Mouse (Mus musculus) liver, embryonic 11.5 days (tissue): Measurements from ENCODE around the gene 4833427G06Rik. TPM values are rescaled to one million over a fixed set of nuclear protein-coding genes. Genes with fewer than 3 reads are reported as not detected.
A peak's percentile ranks its signal among the peaks of the same experiment; 100 is the strongest.

Experiments
- ATAC-seq: fragments of 200-750 bp; cut with Nextera tagmentation; replicated peaks from 2 replicates; pipeline ENCODE4 v1.8.0; 2017; ENCODE audit warnings: moderate number of reproducible peaks, mild to moderate bottlenecking, moderate TSS enrichment, moderate library complexity; ENCODE audit not compliant: low FRiP score
- DNase-seq: peaks from one replicate; pipeline ENCODE4 v3.0.0-alpha.2; 2017; ENCODE audit warnings: low spot score
- H3K27ac ChIP-seq: fragments of 300-500 bp; sonication (generic); 2 replicates; pipeline ENCODE4 v1.5.1; 2014; ENCODE audit warnings: mild to moderate bottlenecking, low read depth, low read length, control low read depth
- H3K27me3 ChIP-seq: fragments of 300-500 bp; sonication (generic); replicated peaks from 2 replicates; pipeline ENCODE4 v1.6.1; 2014; ENCODE audit warnings: low read length, mixed read lengths; ENCODE audit not compliant: control insufficient read depth, insufficient read depth
- H3K36me3 ChIP-seq: fragments of 300-500 bp; sonication (generic); 2 replicates; pipeline ENCODE4 v1.6.1; 2014; ENCODE audit warnings: mild to moderate bottlenecking, low read length, moderate library complexity, mixed read lengths; ENCODE audit not compliant: control insufficient read depth, insufficient read depth
- H3K4me1 ChIP-seq: fragments of 300-500 bp; sonication (generic); replicated peaks from 2 replicates; pipeline ENCODE4 v1.6.1; 2014; ENCODE audit warnings: low read length, mixed read lengths; ENCODE audit not compliant: control insufficient read depth, insufficient read depth
- H3K4me2 ChIP-seq: fragments of 300-500 bp; sonication (generic); 2 replicates; pipeline ENCODE4 v1.6.1; 2014; ENCODE audit warnings: mild to moderate bottlenecking, control low read depth, moderate library complexity
- H3K4me3 ChIP-seq: fragments of 300-500 bp; sonication (generic); 2 replicates; pipeline ENCODE4 v1.5.1; 2014; ENCODE audit warnings: low read depth, low read length, control low read depth
- H3K9ac ChIP-seq: fragments of 300-500 bp; sonication (generic); 2 replicates; pipeline ENCODE4 v1.6.1; 2014; ENCODE audit warnings: low read depth, low read length, control low read depth
- H3K9me3 ChIP-seq: fragments of 300-500 bp; sonication (generic); 2 replicates; pipeline ENCODE4 v1.6.1; 2016; ENCODE audit warnings: low read length, inconsistent platforms, mixed read lengths; ENCODE audit not compliant: control insufficient read depth
- WGBS: fragments of 180-500 bp; shearing (Covaris S2); extraction: QIAGEN DNeasy Blood & Tissue Kit; methylation state at CpG from one replicate; pipeline ENCODE4 v1.1.7; 2014; 5-methylcytosine and 5-hydroxymethylcytosine counted together
- polyA plus RNA-seq: library from polyadenylated mRNA; unstranded; fragments of >200 nt; fragmentation: Nextera tagmentation; extraction: Ambion mirVana; gene quantifications from 2 replicates; pipeline ENCODE4 v1.2.1, GENCODE M21; 2014

4833427G06Rik gene
- polyA plus RNA-seq, 1 experiment from 2014 or later, result not detected

GRCm38 (mm10) chr9:51137432-51137831, 35.6 kb upstream of the 4833427G06Rik start:
- Histone ChIP-seq H3K27me3 (no peaks in the 10 kb centered on the region; the same call in 1 of the 2 replicates), H3K9ac (no peak overlapping the region), H3K36me3 (no peaks in the 10 kb centered on the region), H3K4me3 (no peak overlapping the region), H3K4me1 (peaks cover 4% of the 10 kb centered on the region), H3K9me3 (no peaks in the 10 kb centered on the region), H3K4me2 (no peak overlapping the region), H3K27ac (no peak overlapping the region)
- whole genome bisulfite sequencing, result 52% methylated on average over 4 of the region's 4 CpGs
- peak; percentile 23; the same call in 1 of the 2 replicates for ATAC-seq
- no peak for DNase-seq

- DNase-seq (no peak), ATAC-seq (peak; percentile 64; the same call in 1 of the 2 replicates)
- WGBS, result 68% methylated on average over 3 of the region's 3 CpGs
- Histone ChIP-seq H3K4me3 (no peak overlapping the region), H3K9me3 (no peaks in the 10 kb centered on the region), H3K4me1 (peaks cover 4% of the 10 kb centered on the region), H3K9ac (no peak overlapping the region), H3K27ac (no peak overlapping the region), H3K36me3 (no peaks in the 10 kb centered on the region), H3K4me2 (no peak overlapping the region), H3K27me3 (no peaks in the 10 kb centered on the region; the same call in 1 of the 2 replicates)
Measured at GRCm38 (mm10) chr9:51136985-51137384, 35.1 kb upstream of the 4833427G06Rik start.

- no peaks in the 10 kb centered on the region for H3K36me3 ChIP-seq
- no peak overlapping the region for H3K9ac ChIP-seq
- H3K4me2 ChIP-seq, result no peak overlapping the region
- no peaks in the 10 kb centered on the region for H3K4me1 ChIP-seq
- DNase-seq (no peak), ATAC-seq (no peak)
- 65% methylated on average over 4 of the region's 4 CpGs for WGBS
- no peaks in the 10 kb centered on the region for H3K27me3 ChIP-seq
- no peaks in the 10 kb centered on the region for H3K9me3 ChIP-seq
- no peak overlapping the region for H3K4me3 ChIP-seq
- no peak overlapping the region for H3K27ac ChIP-seq
Measured at GRCm38 (mm10) chr9:51114767-51115166, 12.9 kb upstream of the 4833427G06Rik start.

GRCm38 (mm10) chr9:51105751-51106150, 3.9 kb upstream of the 4833427G06Rik start:
- H3K4me3 ChIP-seq, result no peak overlapping the region
- no peaks in the 10 kb centered on the region for H3K36me3 ChIP-seq
- no peak overlapping the region for H3K4me2 ChIP-seq
- H3K27me3 ChIP-seq, result peaks cover 37% of the 10 kb centered on the region
- no peaks in the 10 kb centered on the region for H3K9me3 ChIP-seq
- H3K27ac ChIP-seq, result no peak overlapping the region
- H3K4me1 ChIP-seq, result no peaks in the 10 kb centered on the region; the same call in 1 of the 2 replicates
- H3K9ac ChIP-seq, result no peak overlapping the region
- WGBS, result 70% methylated on average over 2 of the region's 2 CpGs
- ATAC-seq (no peak), DNase-seq (no peak)

GRCm38 (mm10) chr9:51103808-51104514, 2.1 kb upstream of the 4833427G06Rik start:
- no peaks in the 10 kb centered on the region for H3K9me3 ChIP-seq
- H3K4me3 ChIP-seq, result peak overlapping the region; percentile 58
- H3K4me1 ChIP-seq, result no peaks in the 10 kb centered on the region; the same call in 1 of the 2 replicates
- ATAC-seq (no peak), DNase-seq (no peak)
- WGBS, result 12% methylated on average over 29 of the region's 30 CpGs
- H3K36me3 ChIP-seq, result no peaks in the 10 kb centered on the region
- peak overlapping the region; percentile 91 for H3K4me2 ChIP-seq
- H3K9ac ChIP-seq, result peak overlapping the region; percentile 41
- peaks cover 43% of the 10 kb centered on the region for H3K27me3 ChIP-seq
- H3K27ac ChIP-seq, result no peak overlapping the region

GRCm38 (mm10) chr9:51102963-51103807, 1.3 kb upstream of the 4833427G06Rik start:
- Histone ChIP-seq H3K4me2 (peak overlapping the region; percentile 91), H3K36me3 (no peaks in the 10 kb centered on the region), H3K9ac (peak overlapping the region; percentile 41), H3K9me3 (no peaks in the 10 kb centered on the region), H3K4me3 (peak overlapping the region; percentile 58), H3K27ac (no peak overlapping the region), H3K27me3 (peaks cover 43% of the 10 kb centered on the region), H3K4me1 (no peaks in the 10 kb centered on the region; the same call in 1 of the 2 replicates)
- DNase-seq (peak; percentile 66), ATAC-seq (no peak)
- 2% methylated on average over 44 of the region's 44 CpGs for WGBS

- no peak for DNase-seq
- Histone ChIP-seq H3K27me3 (peaks cover 9% of the 10 kb centered on the region), H3K36me3 (no peaks in the 10 kb centered on the region), H3K4me1 (no peaks in the 10 kb centered on the region), H3K27ac (no peak overlapping the region), H3K9me3 (no peaks in the 10 kb centered on the region), H3K4me2 (no peak overlapping the region), H3K4me3 (no peak overlapping the region), H3K9ac (no peak overlapping the region)
- ATAC-seq, result no peak
- 61% methylated on average over 2 of the region's 2 CpGs for WGBS
Measured at GRCm38 (mm10) chr9:51096306-51096705, 5.6 kb downstream of the 4833427G06Rik start.

GRCm38 (mm10) chr9:51093697-51094096, 8.2 kb downstream of the 4833427G06Rik start:
- peak; percentile 68 for ATAC-seq

More at GRCm38 (mm10) chr9:51093697-51094096, 8.2 kb downstream of the 4833427G06Rik start:
- Histone ChIP-seq H3K9me3 (no peaks in the 10 kb centered on the region), H3K4me1 (no peaks in the 10 kb centered on the region), H3K36me3 (no peaks in the 10 kb centered on the region), H3K9ac (no peak overlapping the region), H3K27ac (no peak overlapping the region), H3K4me2 (no peak overlapping the region), H3K4me3 (no peak overlapping the region), H3K27me3 (0 out of 2 replicates have a peak, but pooled peaks cover 2% of the 10 kb centered on the region)
- 43% methylated on average over 5 of the region's 5 CpGs for WGBS
- no peak for DNase-seq
